Mouse (Mus musculus) bone marrow macrophage, adult 2 months (primary cell): ENCODE data around the gene Slc22a23.

Experiments
- CTCF ChIP-seq: IDR thresholded peaks from 2 replicates; pipeline ENCODE4 v1.5.1; 2012; ENCODE audit warnings: low read depth, mild to moderate bottlenecking, low read length, moderate library complexity
- POLR2A ChIP-seq: IDR thresholded peaks from 2 replicates; pipeline ENCODE4 v1.6.1; 2012; ENCODE audit warnings: mild to moderate bottlenecking, low read depth, low read length, borderline replicate concordance

GRCm38 (mm10) chr13:34371951-34372869 lies 27.2 kb upstream of the Slc22a23 start:
- TF ChIP-seq POLR2A (no peak), CTCF (no peak)
